Mouse (Mus musculus): ENCODE data around the gene Eif1. TPM values are rescaled to one million over a fixed set of nuclear protein-coding genes. Genes with fewer than 3 reads are reported as not detected.

The Eif1 gene
- 1,000 to 10,000 TPM; 1,552 to 1,553 TPM for total RNA-seq (2023)

DNA sequence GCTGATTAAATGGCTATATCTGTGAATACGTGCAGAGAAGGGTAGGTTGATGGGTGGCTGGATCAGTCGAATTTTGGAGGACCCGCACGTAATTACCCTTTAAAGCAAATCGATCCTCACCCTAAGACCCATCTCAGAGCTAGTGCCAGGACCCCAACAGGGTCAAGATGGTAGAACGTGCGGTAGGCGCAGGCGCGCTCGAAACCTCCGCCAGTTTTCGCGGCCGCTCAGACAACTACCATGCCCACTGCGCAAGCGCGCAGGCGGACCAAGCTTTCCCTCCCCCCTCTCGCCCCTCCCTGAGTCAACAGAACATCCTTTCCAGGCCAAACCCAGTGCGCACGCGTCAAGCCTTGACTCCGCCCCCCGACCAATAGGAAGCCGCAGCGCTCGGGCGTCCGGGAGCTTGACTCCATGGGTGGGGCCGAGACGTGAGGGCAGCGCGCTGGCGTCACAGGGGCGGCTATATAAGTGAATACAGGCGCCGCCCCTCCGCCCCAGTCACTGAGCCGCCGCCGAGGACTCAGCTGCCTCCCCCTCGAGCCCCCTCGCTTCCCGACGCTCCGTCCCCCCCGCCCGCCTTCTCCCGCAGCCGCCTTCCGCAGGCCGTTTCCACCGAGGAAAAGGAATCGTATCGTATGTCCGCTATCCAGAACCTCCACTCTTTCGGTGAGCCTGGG, at the start of gene Eif1:
TSS of gene Eif1 (plus strand) at position 394 of the 680 bp plus-strand sequence.

DNA sequence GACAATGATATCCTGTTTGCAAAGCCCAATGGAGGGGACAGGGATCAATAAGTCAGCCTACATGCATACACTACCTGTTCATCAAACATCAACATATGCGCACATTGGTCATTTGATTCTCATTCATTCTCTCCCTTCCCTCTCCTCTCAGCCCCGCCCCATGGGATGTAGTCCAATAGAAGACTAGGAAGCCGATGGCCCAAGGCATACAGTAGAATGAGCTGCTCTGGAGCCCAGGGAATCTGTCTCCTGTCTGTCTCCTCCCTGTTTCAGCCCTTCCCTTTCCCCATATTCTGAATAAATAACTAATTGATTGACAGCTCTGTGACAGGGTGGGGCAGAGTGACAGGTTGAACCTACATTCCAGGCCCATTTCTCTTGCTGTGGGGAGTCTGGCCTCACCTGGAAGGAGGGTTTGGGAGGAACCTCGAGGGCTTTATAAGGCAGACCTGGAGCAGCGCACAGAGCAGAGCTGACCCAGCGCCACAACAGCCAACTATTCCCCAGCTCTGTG, 14.3 kb downstream of the Eif1 start, which contains the start of gene Gast:
TSS of gene Gast (plus strand) at position 464 of the 514 bp plus-strand sequence.

GRCm38 (mm10) chr11:100355972-100356818, 36.5 kb downstream of the Eif1 start, which contains the start of gene Hap1:
Hap1 (minus strand) TSS chr11:100356128.

Other genes starting within 250 kb of the Eif1 start
- gene Krt32, start 231.7 kb upstream of the Eif1 start, total RNA-seq (2023): not detected
- not detected for gene Krt35, start 223.6 kb upstream of the Eif1 start, total RNA-seq (2023)
- gene Krt36, start 214.3 kb upstream of the Eif1 start, total RNA-seq (2023): not detected
- gene Krt13, start 198.3 kb upstream of the Eif1 start, total RNA-seq (2023): not detected
- gene Krt15, start 184.0 kb upstream of the Eif1 start, total RNA-seq (2023): not detected
- gene Krt19, start 171.2 kb upstream of the Eif1 start, total RNA-seq (2023): 1 to 10 TPM in 1 of 2 experiments, under 1 TPM in 1; 0.55 to 1.7 TPM
- not detected for gene Krt9, start 126.6 kb upstream of the Eif1 start, total RNA-seq (2023)
- gene Krt14, start 112.3 kb upstream of the Eif1 start, total RNA-seq (2023): not detected
- gene Krt16, start 71.0 kb upstream of the Eif1 start, total RNA-seq (2023): not detected
- not detected for gene Krt17, start 58.9 kb upstream of the Eif1 start, total RNA-seq (2023)
- not detected for gene Krt42, start 50.0 kb upstream of the Eif1 start, total RNA-seq (2023)
- gene Gast, start 14.5 kb downstream of the Eif1 start, total RNA-seq (2023): not detected
- 10 to 100 TPM; 18.6 to 22.0 TPM for gene Hap1, start 36.2 kb downstream of the Eif1 start, total RNA-seq (2023)
- 100 to 1,000 TPM; 124 to 141 TPM for gene Jup, start 77.9 kb downstream of the Eif1 start, total RNA-seq (2023)
- under 1 TPM; 0.50 to 0.64 TPM for gene P3h4, start 95.0 kb downstream of the Eif1 start, total RNA-seq (2023)
- under 1 TPM in 1 of 2 experiments, not detected in 1; 0.34 TPM for gene Fkbp10, start 95.8 kb downstream of the Eif1 start, total RNA-seq (2023)
- 10 to 100 TPM in 1 of 2 experiments, 1 to 10 TPM in 1; 9.8 to 11.3 TPM for gene Nt5c3b, start 121.9 kb downstream of the Eif1 start, total RNA-seq (2023)
- gene Klhl10, start 122.0 kb downstream of the Eif1 start, total RNA-seq (2023): under 1 TPM in 1 of 2 experiments, not detected in 1; 0.97 TPM
- gene Klhl11, start 152.9 kb downstream of the Eif1 start, total RNA-seq (2023): 10 to 100 TPM; 14.6 to 16.6 TPM
- 100 to 1,000 TPM; 163 to 168 TPM for gene Acly, start 208.1 kb downstream of the Eif1 start, total RNA-seq (2023)
- under 1 TPM; 0.27 to 0.39 TPM for gene Ttc25, start 225.7 kb downstream of the Eif1 start, total RNA-seq (2023)